Mouse (Mus musculus) liver, adult 2 months (tissue): ENCODE data around the gene Znhit1.

Source experiments
- CTCF ChIP-seq: fragments of 200-500 bp; IDR thresholded peaks from 2 replicates; pipeline ENCODE4 v1.5.1; 2011; ENCODE audit warnings: low read depth, low read length, control low read depth
- POLR2A ChIP-seq: fragments of 200-500 bp; IDR thresholded peaks from 2 replicates; pipeline ENCODE4 v1.6.1; 2011; ENCODE audit warnings: low read length, control low read depth; ENCODE audit not compliant: insufficient read depth; ENCODE audit errors: extremely low read depth

DNA sequence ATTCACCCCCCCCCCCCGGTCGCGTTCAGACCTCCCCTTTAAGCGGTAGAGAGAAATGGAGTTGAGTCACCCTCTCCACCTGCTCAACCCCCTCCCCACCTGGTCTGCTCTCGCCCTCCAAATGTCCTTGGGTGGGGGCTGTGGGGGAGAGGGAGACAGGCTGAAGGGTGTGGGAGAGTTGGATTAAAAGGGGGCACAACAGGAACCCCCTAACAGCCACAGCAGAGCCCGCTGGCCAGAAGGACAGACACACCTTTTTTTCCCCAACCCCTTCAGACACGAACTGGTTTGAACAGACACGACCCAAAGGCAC lies 41.4 kb upstream of the Znhit1 start:
- TF ChIP-seq POLR2A (no peak), CTCF (no peak)
